Mouse (Mus musculus) stomach, postnatal 0 days (tissue): ENCODE data around the gene Acp1.

Experiments
- CTCF ChIP-seq: IDR thresholded peaks from 2 replicates; pipeline ENCODE4 v1.5.1; 2016; ENCODE audit warnings: antibody characterized with exemption, low read depth, mild to moderate bottlenecking, moderate library complexity
- EP300 ChIP-seq: optimal IDR thresholded peaks from 2 replicates; pipeline ENCODE3; 2016; ENCODE audit warnings: antibody characterized with exemption

DNA sequence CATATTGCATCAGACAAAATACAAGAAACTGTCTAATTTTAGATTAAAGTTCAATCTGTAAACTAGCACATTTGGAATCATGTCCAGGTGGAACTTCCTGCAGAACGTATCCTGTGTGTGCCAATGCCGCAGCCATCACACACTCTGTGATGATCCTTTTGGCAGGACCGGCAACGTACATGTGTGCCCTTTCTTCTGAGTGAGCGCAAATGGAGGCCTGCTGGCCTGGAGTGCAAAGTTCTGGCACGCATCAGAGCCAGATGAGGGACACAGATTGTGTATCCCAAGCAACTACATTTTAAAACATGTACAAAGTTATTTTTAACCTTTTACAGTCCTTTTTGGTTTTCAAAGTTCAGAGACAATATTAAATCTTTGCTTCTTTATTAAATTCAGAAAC lies 59.5 kb downstream of the Acp1 start:
- TF ChIP-seq EP300 = no peak
- no peak for TF ChIP-seq CTCF
